Mouse (Mus musculus): ENCODE measurements around the gene Prdm10.

Gene Prdm10

GRCm38 (mm10) chr9:31301526-31302311 is 21.4 kb downstream of the Prdm10 start:
- DNase-seq (ENCODE audit: low read depth, low spot score), result no peak

DNA sequence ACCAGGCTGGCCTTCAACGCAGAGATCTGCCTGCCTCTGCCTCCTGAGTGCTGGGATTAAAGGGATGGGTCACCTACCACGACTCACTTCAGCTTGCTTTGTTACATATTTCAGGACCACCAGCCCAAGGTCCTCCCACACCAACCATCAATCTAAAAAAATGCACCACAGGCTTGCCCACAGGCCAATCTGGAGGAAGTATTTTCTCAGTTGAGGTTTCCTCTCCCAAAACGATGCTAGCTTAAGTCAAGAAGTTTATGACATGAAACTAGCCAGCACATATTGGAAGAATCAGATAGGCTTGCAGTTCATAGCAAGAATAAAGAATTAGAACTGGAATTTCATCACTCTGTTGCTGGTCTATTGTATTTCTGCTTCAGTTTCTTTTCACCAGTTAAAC is 24.0 kb downstream of the Prdm10 start:
- no peak for DNase-seq (ENCODE audit: low read depth, low spot score)

DNA sequence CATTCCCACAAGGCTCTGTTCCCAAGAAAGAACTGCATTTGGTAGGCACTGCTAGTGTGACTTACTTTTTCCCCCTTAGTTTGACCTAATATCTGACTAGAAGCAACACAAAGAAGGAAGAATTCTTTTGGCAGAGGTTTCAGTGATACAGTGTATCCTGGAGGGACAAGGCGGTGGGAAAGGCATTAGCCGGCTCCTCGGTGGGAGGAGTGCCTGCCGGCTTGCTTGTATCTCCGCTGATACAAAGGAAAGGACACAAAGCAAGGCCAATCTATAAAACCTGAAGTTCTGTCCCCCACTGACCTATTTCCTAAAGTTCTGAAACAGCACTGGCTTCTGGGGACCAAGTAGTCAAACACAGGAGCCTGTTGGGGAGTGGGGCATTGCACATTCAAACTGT is 24.8 kb downstream of the Prdm10 start:
- no peak for DNase-seq (ENCODE audit: low read depth, low spot score)

- no peak for DNase-seq (ENCODE audit: low read depth, low spot score)
Observed at GRCm38 (mm10) chr9:31305807-31306206, 25.5 kb downstream of the Prdm10 start.

DNA sequence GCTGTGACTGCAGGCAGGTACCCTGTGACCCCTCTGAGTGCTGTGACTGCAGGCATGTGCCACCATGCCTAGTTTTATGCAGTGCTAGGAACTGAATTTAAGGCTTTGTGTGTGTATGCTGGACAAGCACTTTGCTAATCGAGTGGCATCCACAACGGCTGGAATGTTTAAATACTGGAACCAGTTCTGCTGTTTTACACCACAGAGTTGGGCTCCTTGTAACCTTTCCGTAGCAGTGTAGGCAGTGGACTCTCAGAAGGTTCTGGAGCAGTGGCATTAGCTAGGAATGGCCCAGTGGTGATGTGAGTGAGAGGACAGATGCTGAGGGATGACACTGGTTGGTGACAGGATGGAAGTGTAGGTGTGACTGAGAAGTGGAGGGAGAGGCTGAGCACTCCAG is 26.9 kb downstream of the Prdm10 start:
- no peak for DNase-seq (ENCODE audit: low read depth, low spot score)

- DNase-seq (ENCODE audit: low read depth, low spot score), result no peak
Observed at GRCm38 (mm10) chr9:31309041-31309440, 28.7 kb downstream of the Prdm10 start.

DNA sequence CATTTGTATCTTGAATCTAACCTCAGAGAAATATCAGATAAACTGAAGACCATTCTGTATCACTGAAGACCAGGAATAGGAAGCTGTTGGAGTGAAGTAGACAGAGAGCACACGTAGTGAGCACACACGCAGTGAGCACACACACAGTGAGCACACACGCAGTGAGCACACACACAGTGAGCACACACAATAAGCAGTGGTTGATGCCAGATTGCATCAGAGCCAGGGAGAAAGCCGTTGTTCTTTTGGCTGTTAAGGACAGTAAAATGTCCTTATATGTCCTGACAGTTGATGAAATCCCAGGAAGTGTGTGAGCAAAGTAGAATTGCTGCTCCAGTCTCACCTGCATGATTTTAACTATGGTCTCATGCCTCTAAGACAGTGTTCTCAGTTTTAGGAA is 30.3 kb downstream of the Prdm10 start:
- no peak for DNase-seq (ENCODE audit: low read depth, low spot score)

DNA sequence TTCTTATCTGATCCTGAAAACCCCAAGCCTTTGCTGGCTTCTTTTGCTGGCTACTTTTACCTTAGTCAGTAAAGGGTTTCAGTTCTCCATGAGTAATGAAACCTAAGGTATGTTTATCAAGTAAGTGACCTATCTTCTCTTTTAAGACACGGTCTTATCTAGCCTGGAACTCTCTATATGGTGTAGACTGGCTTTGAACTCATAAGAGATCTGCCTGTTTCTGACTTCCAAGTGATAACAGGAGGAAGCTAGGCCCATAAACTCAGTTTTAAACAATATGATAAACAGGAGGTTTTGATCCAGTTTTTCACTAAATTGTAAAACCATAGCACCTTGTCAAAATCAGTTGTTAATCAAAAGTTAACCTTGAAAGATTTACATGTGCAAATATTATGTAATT is 33.5 kb downstream of the Prdm10 start:
- DNase-seq (ENCODE audit: low read depth, low spot score), result no peak

- DNase-seq (ENCODE audit: low read depth, low spot score), result no peak
Observed at GRCm38 (mm10) chr9:31315983-31316382, 35.6 kb downstream of the Prdm10 start.

DNA sequence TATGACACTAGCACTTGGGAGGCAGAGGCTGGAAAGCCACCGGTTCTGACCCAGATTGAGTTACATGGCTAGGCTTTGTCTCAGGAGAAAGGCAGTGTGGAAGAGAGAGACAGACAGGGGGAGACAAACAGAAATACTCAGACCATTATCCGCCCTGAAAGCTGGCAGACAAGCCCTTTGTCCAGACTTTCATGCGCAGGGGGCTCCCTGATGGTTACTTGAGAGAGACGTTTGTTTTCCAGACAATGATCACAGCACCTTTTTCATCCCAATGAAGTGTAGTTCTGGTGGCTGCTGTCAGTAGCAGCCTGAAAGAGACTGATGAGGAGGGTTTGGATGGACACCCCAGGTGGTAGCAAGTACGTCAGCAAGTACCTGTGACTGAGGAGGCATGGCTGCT is 38.6 kb downstream of the Prdm10 start:
- peak; percentile 61 for DNase-seq (ENCODE audit: low read depth, low spot score)

DNA sequence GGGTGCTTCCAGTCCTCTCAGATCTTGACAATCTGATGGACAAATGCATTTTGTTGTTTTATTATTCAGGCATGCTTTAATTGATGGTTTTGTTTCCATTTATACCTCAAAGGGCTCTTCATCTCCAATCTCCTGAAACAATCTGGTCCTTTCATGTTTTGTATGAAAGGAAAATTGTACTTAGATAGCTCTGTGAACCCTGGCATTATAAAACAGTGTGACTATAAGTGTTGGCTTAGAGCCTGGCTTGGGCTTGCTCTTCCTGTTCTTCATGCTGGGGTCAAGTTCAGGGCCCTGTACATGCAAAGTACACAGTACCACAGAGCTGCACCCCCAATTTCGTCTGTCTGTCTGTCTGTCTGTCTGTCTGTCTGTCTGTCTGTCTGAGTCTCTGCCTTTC is 40.4 kb downstream of the Prdm10 start:
- DNase-seq (ENCODE audit: low read depth, low spot score), result no peak

- no peak for DNase-seq (ENCODE audit: low read depth, low spot score)
Observed at GRCm38 (mm10) chr9:31321526-31321925, 41.2 kb downstream of the Prdm10 start.

DNA sequence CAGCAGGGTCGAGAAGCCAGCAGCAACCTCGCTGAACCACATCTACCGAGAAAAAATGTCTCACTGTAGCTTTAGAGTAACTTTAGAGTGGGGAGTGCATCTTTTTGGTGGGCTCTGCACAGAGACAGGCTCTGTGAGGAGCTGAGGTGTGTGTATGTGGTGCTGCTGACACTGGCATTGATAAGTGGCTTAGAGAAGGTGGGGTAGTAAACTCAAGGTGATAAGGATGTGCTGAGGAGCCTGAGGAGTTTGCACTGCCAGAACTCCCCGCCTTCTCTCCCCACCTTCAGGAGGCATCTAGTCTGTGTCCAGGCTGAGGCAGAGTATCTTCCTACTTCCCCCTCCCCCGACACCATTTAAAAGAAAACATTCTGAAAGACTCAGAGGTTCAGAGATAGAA is 41.8 kb downstream of the Prdm10 start:
- DNase-seq (ENCODE audit: low read depth, low spot score), result no peak

- no peak for DNase-seq (ENCODE audit: low read depth, low spot score)
Observed at GRCm38 (mm10) chr9:31330816-31331215, 50.5 kb downstream of the Prdm10 start.

GRCm38 (mm10) chr9:31331246-31331645 is 50.9 kb downstream of the Prdm10 start:
- DNase-seq (ENCODE audit: low read depth, low spot score), result no peak

- no peak for DNase-seq (ENCODE audit: low read depth, low spot score)
Observed at GRCm38 (mm10) chr9:31331906-31332305, 51.6 kb downstream of the Prdm10 start.

DNA sequence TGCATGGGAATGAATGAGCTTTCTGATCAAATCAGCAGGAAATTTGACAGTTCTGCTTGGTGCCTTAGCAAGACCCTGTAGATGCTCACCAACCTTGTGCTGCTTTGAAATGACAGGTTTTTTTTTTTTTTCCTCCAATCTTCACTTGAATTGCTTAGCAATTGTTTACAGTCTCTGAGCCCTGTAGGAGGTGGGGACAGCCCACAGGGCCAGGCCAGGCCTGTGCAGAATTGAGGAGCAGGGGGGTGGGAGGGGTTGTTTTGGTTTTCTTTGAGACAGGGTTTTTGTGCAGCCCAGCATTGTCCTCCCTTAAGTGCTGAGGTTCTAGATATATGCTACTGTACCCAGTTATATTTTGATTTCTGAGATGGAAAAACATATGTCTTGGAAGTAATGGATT is 52.5 kb downstream of the Prdm10 start:
- no peak for DNase-seq (ENCODE audit: low read depth, low spot score)

DNA sequence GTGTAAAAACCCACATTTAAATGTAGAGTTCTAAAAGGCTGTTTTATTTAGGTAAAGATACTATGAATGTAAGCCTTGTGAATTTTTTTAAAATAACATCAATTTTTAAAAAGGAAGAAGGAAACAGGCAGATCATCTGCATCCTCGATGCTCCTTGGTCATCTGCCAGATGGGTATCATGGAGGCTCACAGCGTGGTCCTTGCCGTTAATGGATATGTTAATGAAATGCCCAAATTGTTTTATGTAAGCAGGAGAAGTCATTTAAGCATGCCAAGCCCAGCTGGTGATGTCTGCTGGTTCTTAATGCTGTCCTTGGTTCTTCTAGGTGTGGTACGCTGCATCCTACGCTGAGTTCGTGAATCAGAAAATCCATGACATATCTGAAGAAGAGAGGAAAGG is 54.7 kb downstream of the Prdm10 start:
- no peak for DNase-seq (ENCODE audit: low read depth, low spot score)

- DNase-seq (ENCODE audit: low read depth, low spot score), result peak; percentile 29
Observed at GRCm38 (mm10) chr9:31344289-31344831, 64.0 kb downstream of the Prdm10 start.

DNA sequence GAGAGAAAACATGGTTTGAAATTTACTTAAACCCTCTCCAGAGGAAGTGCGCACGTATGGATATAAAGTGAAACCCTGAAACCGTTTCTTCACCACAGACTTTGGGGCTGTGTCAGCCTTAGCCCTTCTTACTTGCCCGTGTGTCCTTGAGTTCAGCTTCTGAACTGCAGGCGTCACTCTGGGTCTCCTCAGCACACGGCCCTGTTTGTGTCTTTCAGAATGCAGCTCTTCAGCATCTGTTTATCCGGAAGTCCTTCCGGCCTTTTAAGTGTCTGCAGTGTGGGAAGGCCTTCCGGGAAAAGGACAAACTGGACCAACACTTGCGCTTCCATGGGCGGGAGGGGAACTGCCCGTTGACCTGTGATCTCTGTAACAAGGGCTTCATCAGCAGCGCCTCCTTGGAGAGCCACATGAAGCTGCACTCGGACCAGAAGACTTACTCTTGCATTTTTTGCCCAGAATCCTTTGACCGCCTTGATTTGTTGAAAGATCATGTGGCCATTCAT is 66.3 kb downstream of the Prdm10 start:
- peak; percentile 46 for DNase-seq (ENCODE audit: low read depth, low spot score)

DNA sequence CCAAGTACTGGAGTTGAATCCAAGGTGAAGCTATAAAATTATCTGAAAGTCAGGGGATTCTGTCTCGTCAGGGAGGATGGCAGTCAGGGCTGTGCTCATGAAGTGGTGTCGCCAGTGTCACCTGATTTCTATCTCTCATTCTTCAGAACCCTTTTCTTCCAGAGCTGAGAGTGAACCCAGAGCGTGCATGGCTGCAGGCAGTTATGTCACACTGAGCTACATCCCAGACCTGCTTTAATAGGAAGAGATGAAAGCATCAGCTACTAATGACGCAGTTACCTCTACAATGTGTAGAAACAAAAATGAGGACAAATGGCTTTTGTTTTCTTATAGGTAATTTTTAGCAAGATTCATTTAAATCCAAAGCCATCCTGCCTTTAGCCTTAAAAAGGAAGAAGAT is 68.1 kb downstream of the Prdm10 start:
- no peak for DNase-seq (ENCODE audit: low read depth, low spot score)

GRCm38 (mm10) chr9:31348915-31349314 is 68.6 kb downstream of the Prdm10 start:
- DNase-seq (ENCODE audit: low read depth, low spot score), result peak; percentile 74

DNA sequence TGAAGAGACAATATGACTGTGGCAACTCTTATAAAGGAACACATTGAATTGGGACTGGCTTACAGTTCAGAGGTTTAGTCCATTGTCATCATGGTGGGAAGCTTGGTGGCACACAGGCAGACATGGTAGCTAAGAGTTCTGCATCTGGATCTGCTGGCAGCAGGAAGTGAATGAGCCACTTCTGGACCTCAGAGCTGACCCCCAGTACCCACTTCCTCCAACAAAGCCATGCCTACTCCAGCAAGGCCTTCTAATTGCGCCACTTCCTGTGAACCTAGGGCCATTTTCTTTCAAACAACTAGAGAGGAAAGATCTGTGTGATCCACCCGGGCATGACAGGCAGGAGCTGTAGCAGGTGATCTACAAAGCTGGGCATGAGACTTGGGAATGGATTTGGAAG is 72.4 kb downstream of the Prdm10 start:
- no peak for DNase-seq (ENCODE audit: low read depth, low spot score)

Measured in ZHBTc4 (cell line).